Mouse (Mus musculus) neural tube, embryonic 15.5 days (tissue): ENCODE data around the gene Plxna1. TPM values are rescaled to one million over a fixed set of nuclear protein-coding genes. Genes with fewer than 3 reads are reported as not detected.

Experiments
- ATAC-seq: fragments of 200-750 bp; cut with Nextera tagmentation; 2 replicates; pipeline ENCODE4 v1.8.0; 2017; ENCODE audit warnings: mild to moderate bottlenecking, moderate TSS enrichment, moderate library complexity; ENCODE audit not compliant: low FRiP score
- H3K27ac ChIP-seq: fragments of 300-500 bp; sonication (generic); replicated peaks from 2 replicates; pipeline ENCODE4 v1.5.1; 2015; ENCODE audit warnings: mild to moderate bottlenecking, inconsistent platforms
- H3K27me3 ChIP-seq: fragments of 300-500 bp; sonication (generic); replicated peaks from 2 replicates; pipeline ENCODE4 v1.6.1; 2015; ENCODE audit warnings: inconsistent platforms
- H3K36me3 ChIP-seq: fragments of 300-500 bp; sonication (generic); 2 replicates; pipeline ENCODE4 v1.6.1; 2015; ENCODE audit warnings: inconsistent platforms
- H3K4me1 ChIP-seq: fragments of 300-500 bp; sonication (generic); 2 replicates; pipeline ENCODE4 v1.6.1; 2015; ENCODE audit warnings: inconsistent platforms
- H3K4me2 ChIP-seq: fragments of 300-500 bp; sonication (generic); 2 replicates; pipeline ENCODE4 v1.6.1; 2015; ENCODE audit warnings: inconsistent platforms, mild to moderate bottlenecking, moderate library complexity
- H3K4me3 ChIP-seq: fragments of 300-500 bp; sonication (generic); replicated peaks from 2 replicates; pipeline ENCODE4 v1.5.1; 2015; ENCODE audit warnings: mild to moderate bottlenecking, inconsistent platforms
- H3K9ac ChIP-seq: fragments of 300-500 bp; sonication (generic); replicated peaks from 2 replicates; pipeline ENCODE4 v1.6.1; 2015; ENCODE audit warnings: mild to moderate bottlenecking, inconsistent platforms
- H3K9me3 ChIP-seq: fragments of 300-500 bp; sonication (generic); replicated peaks from 2 replicates; pipeline ENCODE4 v1.6.1; 2016; ENCODE audit warnings: inconsistent platforms
- whole genome bisulfite sequencing: fragments of 180-500 bp; shearing (Covaris S2); methylation state at CpG from one replicate; pipeline ENCODE4 v1.1.7; 2015; ENCODE audit warnings: mixed read lengths; 5-methylcytosine and 5-hydroxymethylcytosine counted together
- polyA plus RNA-seq: library from polyadenylated mRNA; unstranded; fragments of >200 nt; fragmentation: Nextera tagmentation; extraction: Ambion mirVana; gene quantifications from 2 replicates; pipeline ENCODE4 v1.2.1, GENCODE M21; 2015

The Plxna1 gene
- polyA plus RNA-seq, 1 experiment from 2014 or later = 36.4 TPM

DNA sequence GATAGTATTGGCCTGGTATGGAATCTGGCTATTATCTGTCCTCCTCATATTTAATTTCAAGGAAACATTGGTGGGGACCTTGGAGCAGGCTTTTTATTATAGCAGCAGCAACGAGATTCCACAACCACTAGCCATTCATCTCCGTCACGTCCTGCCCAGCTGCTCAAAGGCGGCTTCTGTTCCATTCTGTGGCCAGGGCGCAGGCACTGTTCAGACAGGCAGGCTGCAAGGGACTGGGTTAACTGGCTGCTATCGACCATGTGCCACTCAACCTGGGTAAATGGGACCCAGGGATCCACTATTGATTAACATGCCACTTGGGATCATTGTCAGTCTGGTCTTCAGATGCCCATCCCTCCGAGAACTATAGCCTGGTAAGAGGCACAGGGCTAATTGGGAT is 27.4 kb upstream of the Plxna1 start:
- no peak overlapping the region for H3K9ac ChIP-seq
- no peaks in the 10 kb centered on the region for H3K9me3 ChIP-seq
- 42% methylated on average over 7 of the region's 7 CpGs for WGBS
- no peaks in the 10 kb centered on the region for H3K27me3 ChIP-seq
- H3K27ac ChIP-seq = no peak overlapping the region
- H3K4me1 ChIP-seq = no peaks in the 10 kb centered on the region
- ATAC-seq = no peak
- H3K36me3 ChIP-seq = no peaks in the 10 kb centered on the region
- no peak overlapping the region for H3K4me3 ChIP-seq
- H3K4me2 ChIP-seq = no peak overlapping the region

- Histone ChIP-seq H3K4me2 (no peak overlapping the region), H3K4me1 (no peaks in the 10 kb centered on the region), H3K9me3 (no peaks in the 10 kb centered on the region), H3K4me3 (no peak overlapping the region), H3K27ac (no peak overlapping the region), H3K27me3 (no peaks in the 10 kb centered on the region), H3K36me3 (peaks cover 2% of the 10 kb centered on the region; the same call in 1 of the 2 replicates), H3K9ac (no peak overlapping the region)
- WGBS = 85% methylated on average over 1 of the region's 1 CpGs
- no peak for ATAC-seq
Observed at GRCm38 (mm10) chr6:89386956-89387355, 24.5 kb upstream of the Plxna1 start.

GRCm38 (mm10) chr6:89384699-89385098 is 22.3 kb upstream of the Plxna1 start:
- H3K4me2 ChIP-seq = no peak overlapping the region

DNA sequence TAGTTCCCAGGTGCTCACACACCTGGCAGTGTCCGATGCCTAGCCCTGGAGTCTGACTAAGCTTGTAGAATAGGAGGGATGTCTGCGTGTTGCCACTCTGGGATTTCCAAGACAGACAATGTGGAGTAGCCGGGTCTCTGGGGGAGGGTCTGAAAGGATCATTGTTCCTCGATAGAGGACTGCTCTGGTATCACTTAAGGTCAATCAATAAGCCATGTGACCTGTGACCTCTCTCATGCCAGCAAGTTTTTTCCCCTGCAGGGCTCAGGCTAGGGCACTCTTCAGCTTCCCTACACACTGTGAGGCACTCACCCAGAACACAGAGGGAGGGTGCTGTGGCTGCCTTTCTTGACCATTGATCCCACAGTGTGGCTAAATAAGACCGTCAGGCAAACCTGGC is 19.4 kb upstream of the Plxna1 start:
- Histone ChIP-seq H3K9me3 (no peaks in the 10 kb centered on the region), H3K9ac (no peak overlapping the region), H3K4me1 (no peaks in the 10 kb centered on the region), H3K4me2 (no peak overlapping the region), H3K36me3 (peaks cover 2% of the 10 kb centered on the region; the same call in 1 of the 2 replicates), H3K4me3 (no peak overlapping the region), H3K27me3 (no peaks in the 10 kb centered on the region), H3K27ac (no peak overlapping the region)
- WGBS = 39% methylated on average over 5 of the region's 5 CpGs
- ATAC-seq = no peak

More at GRCm38 (mm10) chr6:89384699-89385098, 22.3 kb upstream of the Plxna1 start:
- ATAC-seq = no peak
- WGBS = 85% methylated on average over 2 of the region's 2 CpGs
- H3K9me3 ChIP-seq = no peaks in the 10 kb centered on the region
- no peaks in the 10 kb centered on the region for H3K27me3 ChIP-seq
- no peaks in the 10 kb centered on the region for H3K4me1 ChIP-seq
- peaks cover 2% of the 10 kb centered on the region; the same call in 1 of the 2 replicates for H3K36me3 ChIP-seq
- no peak overlapping the region for H3K4me3 ChIP-seq
- no peak overlapping the region for H3K9ac ChIP-seq
- no peak overlapping the region for H3K27ac ChIP-seq

DNA sequence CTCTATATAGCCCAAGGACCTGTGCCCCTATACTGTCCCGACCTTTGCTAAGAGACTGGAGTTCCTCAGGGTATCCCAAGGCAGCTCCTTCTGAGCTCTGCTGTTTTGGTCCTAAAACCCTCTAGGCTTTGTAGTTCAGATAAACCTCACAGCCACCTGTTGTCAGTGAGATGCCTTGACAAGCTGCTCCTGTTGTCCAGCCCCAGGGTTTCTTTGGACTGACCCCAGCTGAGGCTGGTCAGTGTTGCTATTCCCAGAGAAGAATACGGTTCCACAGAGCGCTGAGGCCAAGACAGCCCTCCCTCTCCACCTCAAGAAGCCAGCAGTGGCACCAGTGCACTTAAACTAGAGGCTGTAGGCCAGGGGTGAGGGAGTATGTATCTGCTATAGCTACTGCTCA is 18.8 kb upstream of the Plxna1 start:
- no peak for ATAC-seq
- WGBS = 66% methylated on average over 3 of the region's 3 CpGs
- Histone ChIP-seq H3K4me1 (no peaks in the 10 kb centered on the region), H3K36me3 (peaks cover 2% of the 10 kb centered on the region; the same call in 1 of the 2 replicates), H3K9ac (no peak overlapping the region), H3K4me2 (no peak overlapping the region), H3K4me3 (no peak overlapping the region), H3K27me3 (no peaks in the 10 kb centered on the region), H3K9me3 (no peaks in the 10 kb centered on the region), H3K27ac (no peak overlapping the region)

DNA sequence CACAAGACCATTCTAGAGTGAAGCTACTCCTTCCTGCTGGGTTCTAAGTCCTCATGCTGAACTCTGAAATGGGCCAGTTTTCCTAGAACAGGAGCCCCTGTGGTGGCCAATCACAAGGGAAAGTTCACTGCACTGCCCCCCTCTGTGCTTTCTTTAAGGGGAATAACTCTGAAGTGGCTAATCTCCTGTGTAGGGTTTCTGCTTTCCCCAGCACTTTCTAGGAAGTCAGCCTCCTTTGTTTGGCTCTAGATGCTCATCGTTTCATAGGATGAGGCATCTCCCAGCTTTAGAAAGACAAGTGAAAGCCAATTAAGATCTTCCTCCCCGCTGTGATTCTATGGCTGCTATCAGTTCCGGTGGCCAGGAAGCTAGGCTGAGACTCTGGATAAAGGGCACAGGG is 18.3 kb upstream of the Plxna1 start:
- Histone ChIP-seq H3K9me3 (no peaks in the 10 kb centered on the region), H3K4me3 (no peak overlapping the region), H3K36me3 (peaks cover 2% of the 10 kb centered on the region; the same call in 1 of the 2 replicates), H3K4me2 (no peak overlapping the region), H3K27ac (no peak overlapping the region), H3K27me3 (no peaks in the 10 kb centered on the region), H3K9ac (no peak overlapping the region), H3K4me1 (no peaks in the 10 kb centered on the region)
- ATAC-seq = no peak
- WGBS = 29% methylated on average over 3 of the region's 3 CpGs

- 67% methylated on average over 2 of the region's 2 CpGs for WGBS
- no peak for ATAC-seq
- Histone ChIP-seq H3K4me3 (no peak overlapping the region), H3K4me2 (no peak overlapping the region), H3K27me3 (no peaks in the 10 kb centered on the region), H3K4me1 (no peaks in the 10 kb centered on the region), H3K36me3 (peaks cover 2% of the 10 kb centered on the region; the same call in 1 of the 2 replicates), H3K27ac (no peak overlapping the region), H3K9ac (no peak overlapping the region), H3K9me3 (no peaks in the 10 kb centered on the region)
Observed at GRCm38 (mm10) chr6:89378264-89378663, 15.8 kb upstream of the Plxna1 start.

DNA sequence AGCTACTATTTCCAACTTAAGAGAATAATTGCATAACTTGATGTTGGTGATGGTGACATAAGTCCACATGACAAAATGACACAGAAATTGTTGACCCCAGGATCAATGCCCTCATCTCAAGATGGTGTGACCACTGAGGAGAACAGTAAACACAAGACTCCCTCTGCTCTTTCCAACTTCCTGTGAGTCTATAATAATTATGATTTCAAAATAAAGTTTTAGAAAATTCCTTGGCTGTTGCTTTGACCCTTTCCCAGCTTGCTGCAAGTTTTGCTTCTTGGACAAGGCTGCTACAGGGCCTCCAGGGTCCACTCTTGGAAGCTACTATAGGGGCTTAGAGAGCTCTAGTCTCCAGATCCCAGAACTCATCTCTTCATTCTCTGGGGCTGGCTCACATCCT is 6.4 kb upstream of the Plxna1 start:
- Histone ChIP-seq H3K4me1 (no peaks in the 10 kb centered on the region), H3K9ac (no peak overlapping the region), H3K27me3 (peaks cover 6% of the 10 kb centered on the region; the same call in 1 of the 2 replicates), H3K4me3 (no peak overlapping the region), H3K9me3 (no peaks in the 10 kb centered on the region), H3K4me2 (no peak overlapping the region), H3K27ac (no peak overlapping the region), H3K36me3 (no peaks in the 10 kb centered on the region)
- ATAC-seq = no peak

DNA sequence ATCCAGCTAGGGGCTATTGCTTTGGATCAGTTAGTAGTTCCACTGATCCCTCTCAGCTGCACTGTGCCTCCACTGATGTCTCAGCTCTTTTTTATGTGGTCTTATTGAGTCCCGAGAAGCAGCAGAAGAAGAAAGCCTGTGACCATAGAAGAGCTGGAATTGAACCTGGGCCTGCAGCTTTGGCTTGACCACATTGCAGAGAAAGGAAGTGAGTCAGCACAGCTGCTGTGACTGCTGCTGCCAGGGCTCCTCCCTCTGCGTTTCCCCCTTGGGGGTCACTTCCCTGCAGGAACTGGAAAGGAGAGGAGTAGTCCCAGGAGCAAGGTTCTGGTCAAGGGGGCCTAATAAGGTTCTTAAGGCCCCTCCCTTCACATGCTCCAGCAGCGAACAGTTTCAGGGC is 1.9 kb upstream of the Plxna1 start:
- Histone ChIP-seq H3K27ac (no peak overlapping the region), H3K4me3 (no peak overlapping the region), H3K4me1 (peaks cover 28% of the 10 kb centered on the region), H3K36me3 (no peaks in the 10 kb centered on the region), H3K27me3 (peaks cover 6% of the 10 kb centered on the region; the same call in 1 of the 2 replicates), H3K4me2 (0 out of 2 replicates have a peak overlapping the region, but pooled peaks have one; percentile 98), H3K9ac (no peak overlapping the region), H3K9me3 (no peaks in the 10 kb centered on the region)
- no peak for ATAC-seq
- 66% methylated on average over 3 of the region's 3 CpGs for WGBS

GRCm38 (mm10) chr6:89363107-89363451 is 659 bp upstream of the Plxna1 start:
- H3K36me3 ChIP-seq = no peaks in the 10 kb centered on the region
- peak overlapping the region; percentile 98 for H3K4me2 ChIP-seq
- H3K9me3 ChIP-seq = no peaks in the 10 kb centered on the region
- ATAC-seq = peak; percentile 36
- peak overlapping the region; percentile 93 for H3K4me3 ChIP-seq
- peaks cover 6% of the 10 kb centered on the region; the same call in 1 of the 2 replicates for H3K27me3 ChIP-seq
- peak overlapping the region; percentile 69 for H3K9ac ChIP-seq
- peak overlapping the region; percentile 65 for H3K27ac ChIP-seq
- peaks cover 40% of the 10 kb centered on the region for H3K4me1 ChIP-seq
- WGBS = 4% methylated on average over 16 of the region's 16 CpGs

DNA sequence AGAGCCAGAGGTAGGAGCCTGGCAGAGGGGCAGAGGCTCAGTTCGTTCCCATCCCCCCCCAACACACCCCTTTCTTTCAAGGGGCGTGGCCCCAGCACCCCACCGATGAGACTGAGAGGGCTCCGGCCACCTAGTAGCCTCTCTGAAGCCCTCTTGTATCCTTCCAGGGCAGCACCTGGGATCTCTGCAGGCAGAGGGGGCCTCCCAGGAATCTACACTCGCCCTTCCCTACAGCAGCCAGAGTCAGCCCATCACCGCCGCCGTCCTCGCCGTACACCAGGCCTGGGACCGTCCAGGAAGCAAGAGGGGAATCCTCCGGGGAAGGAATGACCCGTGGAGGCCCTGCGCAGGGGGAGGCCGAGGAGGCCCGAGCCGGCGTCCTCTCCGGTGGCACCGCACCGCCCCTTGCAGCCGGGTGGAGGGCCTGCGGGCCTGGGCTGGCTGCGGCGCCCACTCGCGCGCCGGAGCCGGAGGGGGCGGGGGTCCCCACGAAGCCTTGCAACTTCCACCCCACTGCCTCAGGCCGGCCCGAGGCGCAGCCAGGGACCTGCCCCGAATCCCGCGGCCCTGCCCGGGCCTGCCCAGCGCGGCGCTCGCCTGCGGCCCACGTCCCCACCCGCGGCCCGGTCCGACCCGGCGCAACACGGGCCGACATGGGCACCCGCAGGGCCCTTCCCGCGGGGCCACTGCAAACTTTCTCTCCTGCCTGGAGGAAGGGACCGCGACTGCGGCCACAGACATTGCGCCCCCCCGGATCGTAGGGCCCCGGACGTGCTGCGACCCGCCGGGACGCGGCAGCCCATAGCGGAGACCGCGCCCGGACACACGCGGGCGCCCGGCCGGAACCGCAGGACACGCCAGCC is 771 bp downstream of the Plxna1 start:
- H3K9me3 ChIP-seq = no peaks in the 10 kb centered on the region
- WGBS = under 1% methylated on average over 57 of the region's 80 CpGs

More for the DNA sequence above, 771 bp downstream of the Plxna1 start:
- peaks cover 52% of the 10 kb centered on the region for H3K4me1 ChIP-seq
- peaks cover 5% of the 10 kb centered on the region; the same call in 1 of the 2 replicates for H3K36me3 ChIP-seq
- ATAC-seq = peak; percentile 40
- peak overlapping the region; percentile 98 for H3K4me2 ChIP-seq
- peak overlapping the region; percentile 93 for H3K4me3 ChIP-seq
- H3K9ac ChIP-seq = peak overlapping the region; percentile 94
- peaks cover 6% of the 10 kb centered on the region; the same call in 1 of the 2 replicates for H3K27me3 ChIP-seq
- H3K27ac ChIP-seq = peak overlapping the region; percentile 87
